In the genomic region with DNA sequence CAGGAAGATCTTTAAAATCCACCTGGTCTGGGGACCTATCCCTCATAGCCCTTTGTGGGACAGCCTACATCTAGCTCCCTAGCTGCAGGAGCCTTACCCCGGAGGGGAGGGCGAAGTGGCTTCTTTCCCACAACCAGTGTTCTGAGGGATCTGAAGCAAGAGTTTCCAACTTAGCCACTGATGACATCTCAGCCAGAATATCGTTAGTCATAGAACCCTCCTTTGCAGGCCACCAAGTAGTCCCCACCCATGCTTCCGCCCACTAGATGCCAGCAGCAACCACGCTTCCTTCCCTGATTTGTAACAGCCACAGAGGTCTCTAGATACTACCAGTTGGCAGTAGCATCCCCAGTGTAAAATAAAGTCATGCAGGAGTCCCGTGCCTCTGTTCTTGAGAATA, we compare ENCODE assay signal across 11 mouse cellular contexts. TPM values are rescaled to one million over a fixed set of nuclear protein-coding genes. Genes with fewer than 3 reads are reported as not detected.
A peak's percentile ranks its signal among the peaks of the same experiment; 100 is the strongest.
DNase-seq lines count a peak whose midpoint lies in the region; ATAC-seq lines count a peak whose summit lies in the region.
"Had no signal": no experiment of that assay in that cellular context is flagged by ENCODE, and none has a peak within 500 bp of the region (broad histone marks: within the 10 kb centered on the region; RNA-seq: fewer than 3 reads in every experiment).

No protein-coding gene starts in this region.

- 70% methylated on average over 6 of the region's 6 CpGs for WGBS in heart, embryonic 12.5 days

- H3K27me3 ChIP-seq in heart, embryonic 12.5 days (replicated peaks), result no peaks in the 10 kb centered on the region

- H3K27ac ChIP-seq in heart, embryonic 12.5 days (ENCODE audit: poor library complexity, severe bottlenecking), result no peak overlapping the region
- H3K27ac ChIP-seq: liver, embryonic 14.5 days had no signal

- ATAC-seq in heart, embryonic 12.5 days (ENCODE audit: insufficient number of reproducible peaks, low FRiP score), result no peak
- ATAC-seq: forebrain, embryonic 14.5 days had no signal

- peaks cover 32% of the 10 kb centered on the region for H3K36me3 ChIP-seq in heart, embryonic 12.5 days

- DNase-seq in heart, adult 11 months, result peak; percentile 97
- DNase-seq in 3134 (ENCODE audit: extremely low read depth, insufficient read length, low spot score), result peak; percentile 52
- DNase-seq in NIH3T3 (ENCODE audit: low read depth), result peak; percentile 17
- DNase-seq in lung, postnatal 14 days, result peak; percentile 14
- DNase-seq in cerebellum, postnatal 14 days, result no peak
- DNase-seq in cerebellum, adult 18-20 months, result no peak
- DNase-seq in kidney, postnatal 25 days, result no peak
- DNase-seq: kidney, adult 11 months had no signal

- H3K4me2 ChIP-seq in heart, embryonic 12.5 days, result no peak overlapping the region

- no peak overlapping the region for H3K4me3 ChIP-seq in heart, embryonic 12.5 days

- H3K4me1 ChIP-seq in heart, embryonic 12.5 days (replicated peaks), result 0 out of 2 replicates have a peak, but pooled peaks cover 3% of the 10 kb centered on the region

- H3K9ac ChIP-seq in heart, embryonic 12.5 days, result no peak overlapping the region
- H3K9ac ChIP-seq: liver, embryonic 14.5 days had no signal

- no peaks in the 10 kb centered on the region for H3K9me3 ChIP-seq in heart, embryonic 12.5 days (replicated peaks)

RNA-seq across cellular contexts. Expression of gene Mapk13, which starts 18.5 kb away (rescaled TPM):
- 3.2 and 3.9 TPM in 2 replicates for polyA plus RNA-seq in heart, embryonic 12.5 days (2016; fragmentation: Nextera tagmentation; extraction: Ambion mirVana)

RNA-seq across cellular contexts. Expression of gene AC170998.1, which starts 24.7 kb away (rescaled TPM):
- polyA plus RNA-seq in heart, embryonic 12.5 days (2016; fragmentation: Nextera tagmentation; extraction: Ambion mirVana), result 3.1 and 3.3 TPM in 2 replicates

RNA-seq across cellular contexts. Expression of gene Brpf3, which starts 50.3 kb away (rescaled TPM):
- polyA plus RNA-seq in heart, embryonic 12.5 days (2016; fragmentation: Nextera tagmentation; extraction: Ambion mirVana), result 13.2 and 15.4 TPM in 2 replicates

RNA-seq across cellular contexts. Expression of gene Mapk14, which starts 59.5 kb away (rescaled TPM):
- polyA plus RNA-seq in heart, embryonic 12.5 days (2016; fragmentation: Nextera tagmentation; extraction: Ambion mirVana), result 37.1 and 38.6 TPM in 2 replicates

Comparison
In these comparisons a context has a peak if more than half of its experiments do, and no peak if none do; other contexts are left out.
1. DNase-seq: peak in heart, adult 11 months (single experiment), 3134 (single experiment), NIH3T3 (single experiment) and lung, postnatal 14 days (single experiment); none in cerebellum, postnatal 14 days (0 of 2), cerebellum, adult 18-20 months (0 of 2) and kidney, postnatal 25 days (0 of 2).